Mouse (Mus musculus): ENCODE results near the gene Gjc2. TPM values are rescaled to one million over a fixed set of nuclear protein-coding genes. Genes with fewer than 3 reads are reported as not detected.

Gjc2 gene
- total RNA-seq, 1 experiment from 2014 or later: not detected

- ATAC-seq (replicated peaks in 1 of 2; ENCODE audit: insufficient read depth in 1 of 2, low FRiP score in 2 of 2, low TSS enrichment in 1 of 2, low read depth in 1 of 2, poor library complexity in 2 of 2, severe bottlenecking in 2 of 2): no peak
Observed at GRCm38 (mm10) chr11:59170549-59170948, 12.5 kb downstream of the Gjc2 start.

DNA sequence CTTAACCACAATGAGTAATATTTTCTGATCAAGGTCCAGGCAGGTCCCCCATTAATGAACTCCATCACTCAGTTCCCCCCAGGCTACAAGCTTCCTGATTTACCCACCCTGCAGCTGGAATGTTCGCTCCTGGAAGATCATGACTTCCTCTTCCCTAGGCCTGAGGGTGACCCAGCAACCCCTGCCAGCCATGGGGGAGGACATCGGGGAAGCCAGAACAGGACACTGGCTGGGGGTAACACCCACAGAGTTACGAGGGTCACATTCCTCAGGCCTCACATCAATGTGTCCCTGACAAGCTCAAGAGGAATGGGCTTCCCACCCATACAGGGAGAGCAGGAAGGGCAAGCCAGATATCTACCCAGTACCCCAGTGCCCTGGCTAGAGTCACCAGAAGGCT, 13.2 kb downstream of the Gjc2 start:
- no peak for ATAC-seq (replicated peaks in 1 of 2; ENCODE audit: insufficient read depth in 1 of 2, low FRiP score in 2 of 2, low TSS enrichment in 1 of 2, low read depth in 1 of 2, poor library complexity in 2 of 2, severe bottlenecking in 2 of 2)

DNA sequence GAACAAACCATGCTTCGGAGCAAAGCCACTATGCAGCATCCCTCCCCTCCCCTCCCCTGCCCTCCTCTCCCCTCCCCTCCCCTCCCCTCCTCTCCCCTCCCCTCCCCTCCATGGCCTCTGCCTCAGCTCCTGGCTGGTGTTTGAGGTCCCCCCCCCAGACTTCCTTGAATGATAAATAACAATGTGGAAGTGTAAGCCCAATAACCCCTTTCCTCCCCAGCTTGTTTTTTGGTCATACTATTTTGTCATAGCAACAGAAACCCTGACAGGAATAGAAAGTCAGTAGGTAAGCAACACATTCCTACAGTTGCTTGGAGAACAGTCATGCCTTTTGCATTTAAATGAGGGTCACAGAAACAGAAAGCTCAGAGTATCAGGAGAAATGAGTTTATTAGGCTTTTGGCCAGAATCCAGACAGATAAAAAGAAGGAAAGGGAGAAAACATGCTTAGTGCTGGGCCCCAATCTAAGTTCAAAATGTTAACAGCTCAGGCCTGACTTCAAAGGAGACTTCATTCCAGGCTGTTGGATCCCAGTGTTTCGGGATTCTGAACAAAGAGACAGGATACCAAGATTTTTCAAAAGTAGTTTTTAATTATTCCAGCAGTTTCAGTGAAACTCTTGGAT, 17.3 kb downstream of the Gjc2 start:
- no peak for ATAC-seq (replicated peaks in 1 of 2; ENCODE audit: insufficient read depth in 1 of 2, low FRiP score in 2 of 2, low TSS enrichment in 1 of 2, low read depth in 1 of 2, poor library complexity in 2 of 2, severe bottlenecking in 2 of 2)

GRCm38 (mm10) chr11:59164384-59164783, 18.6 kb downstream of the Gjc2 start:
- ATAC-seq (replicated peaks in 1 of 2; ENCODE audit: insufficient read depth in 1 of 2, low FRiP score in 2 of 2, low TSS enrichment in 1 of 2, low read depth in 1 of 2, poor library complexity in 2 of 2, severe bottlenecking in 2 of 2): no peak

DNA sequence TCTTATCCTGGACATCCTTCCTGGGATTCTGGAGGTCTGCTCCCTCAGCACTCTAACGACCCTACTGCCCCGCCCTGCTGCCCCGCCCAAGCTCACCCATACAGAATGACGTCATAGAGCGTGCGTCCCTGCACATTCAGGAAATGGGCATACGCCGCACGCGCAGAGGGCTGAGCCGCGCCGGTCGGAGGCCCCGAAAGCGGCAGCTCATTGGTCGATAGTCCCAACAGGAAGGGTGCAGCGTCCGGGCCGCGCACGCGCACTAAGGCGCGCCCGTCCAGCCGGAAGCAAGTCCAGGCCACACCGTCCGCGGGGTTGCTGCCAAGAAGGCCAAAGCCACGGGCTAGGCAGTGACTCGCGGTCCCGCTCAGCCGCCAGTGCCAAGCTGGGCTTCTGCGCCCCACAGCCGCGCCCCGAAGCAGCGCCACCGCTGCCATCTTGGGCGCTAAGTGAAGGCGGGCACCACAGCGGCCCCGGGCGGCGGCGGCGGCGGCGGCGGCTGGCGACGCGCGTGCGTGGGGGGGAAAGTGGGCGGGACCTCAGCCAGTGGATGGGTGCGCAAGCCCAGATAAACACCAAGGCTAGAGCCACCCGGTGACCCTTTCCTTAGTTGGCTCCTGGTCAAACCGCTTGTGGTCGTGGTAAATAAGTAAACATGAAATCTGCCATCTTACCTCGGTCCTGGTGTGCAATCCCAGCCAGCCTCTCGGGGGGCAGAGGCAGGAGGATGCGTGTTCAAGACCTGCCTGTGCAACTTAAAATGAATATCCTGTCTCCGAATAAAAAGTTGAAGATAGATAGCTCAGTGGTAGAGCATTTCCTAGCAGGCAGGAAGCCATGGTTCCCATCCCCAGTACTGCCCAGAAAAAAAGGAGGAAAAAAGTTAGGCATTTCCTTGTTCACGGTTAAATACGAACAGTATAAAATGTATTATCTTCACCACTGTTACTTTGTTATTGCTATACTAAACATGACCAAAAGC, 19.5 kb downstream of the Gjc2 start, which contains the start of gene Iba57:
Gene Iba57, minus strand, starts transcription at position 485 of the 982 bp plus-strand sequence.
- ATAC-seq (replicated peaks in 1 of 2; ENCODE audit: insufficient read depth in 1 of 2, low FRiP score in 2 of 2, low TSS enrichment in 1 of 2, low read depth in 1 of 2, poor library complexity in 2 of 2, severe bottlenecking in 2 of 2): peak; percentile 95 to 97

DNA sequence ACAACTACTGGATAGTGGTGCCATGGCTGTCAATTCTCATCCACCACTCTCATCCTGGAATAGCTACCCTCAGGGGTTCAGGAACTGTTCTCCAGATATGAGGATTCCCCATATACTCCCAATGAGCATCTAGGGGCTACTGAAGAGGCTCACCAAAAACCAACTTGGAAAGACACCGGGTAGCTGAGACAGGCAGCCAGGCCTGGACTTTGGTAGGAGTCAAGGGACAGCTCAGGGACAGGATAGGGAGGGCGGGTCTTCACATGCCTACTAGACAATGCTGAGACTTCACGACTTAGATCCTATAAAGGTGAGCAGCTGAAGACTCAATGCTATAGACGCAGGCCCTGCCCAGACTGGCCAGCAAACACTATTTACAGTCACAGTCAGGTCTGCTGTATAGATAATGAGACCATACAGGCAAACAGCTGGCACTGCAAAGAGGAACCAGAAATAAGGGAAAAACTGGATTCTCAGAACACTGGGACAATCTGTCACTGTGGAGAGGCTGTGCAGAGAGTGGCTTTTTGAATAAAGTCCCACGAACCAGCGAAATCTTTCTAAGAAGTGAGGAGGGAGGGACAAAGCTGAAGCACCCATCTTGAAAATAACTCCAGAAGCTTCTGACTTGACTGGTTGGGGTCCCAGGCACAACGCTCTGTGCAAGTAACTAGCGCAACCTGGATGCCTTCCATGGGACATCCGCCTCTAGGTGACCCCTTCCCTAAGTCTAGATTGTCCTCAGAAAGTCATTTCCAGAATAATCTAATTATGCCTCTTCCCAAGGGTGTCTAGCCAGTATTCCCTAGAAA, 20.4 kb downstream of the Gjc2 start:
- 0 out of 4 replicates have a peak, but pooled peaks have one; percentile 1 to 12 for ATAC-seq (replicated peaks in 1 of 2; ENCODE audit: insufficient read depth in 1 of 2, low FRiP score in 2 of 2, low TSS enrichment in 1 of 2, low read depth in 1 of 2, poor library complexity in 2 of 2, severe bottlenecking in 2 of 2)

DNA sequence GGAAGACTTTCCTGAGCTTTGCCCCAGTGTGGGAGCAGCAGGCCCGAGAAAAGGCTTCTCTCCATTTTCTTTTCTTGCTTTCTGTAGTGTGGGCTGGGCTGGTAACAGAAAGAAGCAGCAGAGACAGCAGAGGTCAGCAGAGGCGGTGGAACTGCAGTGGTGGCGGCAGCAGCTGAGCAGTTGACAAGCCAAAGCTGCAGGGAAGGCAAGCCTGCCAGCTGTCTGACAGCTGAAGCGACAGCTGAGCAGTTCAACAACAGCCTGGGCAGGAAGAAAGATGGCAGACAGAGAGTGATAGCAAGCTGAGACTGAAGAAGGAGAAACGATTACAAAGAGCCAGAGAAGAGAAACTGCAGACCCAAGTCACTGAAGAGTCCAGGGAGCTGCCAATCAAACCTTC, 21.6 kb downstream of the Gjc2 start:
- ATAC-seq (replicated peaks in 1 of 2; ENCODE audit: insufficient read depth in 1 of 2, low FRiP score in 2 of 2, low TSS enrichment in 1 of 2, low read depth in 1 of 2, poor library complexity in 2 of 2, severe bottlenecking in 2 of 2): no peak

GRCm38 (mm10) chr11:59159558-59159957, 23.5 kb downstream of the Gjc2 start:
- no peak for ATAC-seq (replicated peaks in 1 of 2; ENCODE audit: insufficient read depth in 1 of 2, low FRiP score in 2 of 2, low TSS enrichment in 1 of 2, low read depth in 1 of 2, poor library complexity in 2 of 2, severe bottlenecking in 2 of 2)

- ATAC-seq (replicated peaks in 1 of 2; ENCODE audit: insufficient read depth in 1 of 2, low FRiP score in 2 of 2, low TSS enrichment in 1 of 2, low read depth in 1 of 2, poor library complexity in 2 of 2, severe bottlenecking in 2 of 2): no peak
Observed at GRCm38 (mm10) chr11:59159099-59159498, 23.9 kb downstream of the Gjc2 start.

GRCm38 (mm10) chr11:59155900-59156299, 27.1 kb downstream of the Gjc2 start:
- ATAC-seq (replicated peaks in 1 of 2; ENCODE audit: insufficient read depth in 1 of 2, low FRiP score in 2 of 2, low TSS enrichment in 1 of 2, low read depth in 1 of 2, poor library complexity in 2 of 2, severe bottlenecking in 2 of 2): no peak

DNA sequence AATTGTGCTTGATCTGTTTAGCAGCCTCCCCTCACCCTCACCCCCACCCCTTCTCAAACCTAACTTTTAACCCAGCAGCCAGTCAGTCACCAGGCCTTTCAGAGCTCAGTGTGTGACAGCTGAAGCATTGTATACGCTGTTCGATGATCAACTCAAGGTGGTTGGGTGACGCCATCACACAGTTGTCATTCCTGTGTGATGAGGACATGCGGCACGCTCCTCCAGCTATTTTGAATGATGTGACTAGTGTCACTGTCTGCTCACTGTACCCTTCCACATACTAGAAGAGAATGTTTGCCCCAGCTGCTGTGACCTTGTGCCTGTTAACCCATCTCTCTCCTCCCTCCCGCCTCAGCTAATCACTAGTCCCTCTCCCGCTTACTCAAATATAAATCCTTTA, 28.8 kb downstream of the Gjc2 start:
- no peak for ATAC-seq (replicated peaks in 1 of 2; ENCODE audit: insufficient read depth in 1 of 2, low FRiP score in 2 of 2, low TSS enrichment in 1 of 2, low read depth in 1 of 2, poor library complexity in 2 of 2, severe bottlenecking in 2 of 2)

GRCm38 (mm10) chr11:59151729-59152128, 31.3 kb downstream of the Gjc2 start:
- ATAC-seq (replicated peaks in 1 of 2; ENCODE audit: insufficient read depth in 1 of 2, low FRiP score in 2 of 2, low TSS enrichment in 1 of 2, low read depth in 1 of 2, poor library complexity in 2 of 2, severe bottlenecking in 2 of 2): no peak

- no peak for ATAC-seq (replicated peaks in 1 of 2; ENCODE audit: insufficient read depth in 1 of 2, low FRiP score in 2 of 2, low TSS enrichment in 1 of 2, low read depth in 1 of 2, poor library complexity in 2 of 2, severe bottlenecking in 2 of 2)
Observed at GRCm38 (mm10) chr11:59149302-59149701, 33.7 kb downstream of the Gjc2 start.

GRCm38 (mm10) chr11:59142962-59143361, 40.1 kb downstream of the Gjc2 start:
- 0 out of 4 replicates have a peak, but pooled peaks of 1 of the 2 experiments have one; percentile 17 for ATAC-seq (replicated peaks in 1 of 2; ENCODE audit: insufficient read depth in 1 of 2, low FRiP score in 2 of 2, low TSS enrichment in 1 of 2, low read depth in 1 of 2, poor library complexity in 2 of 2, severe bottlenecking in 2 of 2)

DNA sequence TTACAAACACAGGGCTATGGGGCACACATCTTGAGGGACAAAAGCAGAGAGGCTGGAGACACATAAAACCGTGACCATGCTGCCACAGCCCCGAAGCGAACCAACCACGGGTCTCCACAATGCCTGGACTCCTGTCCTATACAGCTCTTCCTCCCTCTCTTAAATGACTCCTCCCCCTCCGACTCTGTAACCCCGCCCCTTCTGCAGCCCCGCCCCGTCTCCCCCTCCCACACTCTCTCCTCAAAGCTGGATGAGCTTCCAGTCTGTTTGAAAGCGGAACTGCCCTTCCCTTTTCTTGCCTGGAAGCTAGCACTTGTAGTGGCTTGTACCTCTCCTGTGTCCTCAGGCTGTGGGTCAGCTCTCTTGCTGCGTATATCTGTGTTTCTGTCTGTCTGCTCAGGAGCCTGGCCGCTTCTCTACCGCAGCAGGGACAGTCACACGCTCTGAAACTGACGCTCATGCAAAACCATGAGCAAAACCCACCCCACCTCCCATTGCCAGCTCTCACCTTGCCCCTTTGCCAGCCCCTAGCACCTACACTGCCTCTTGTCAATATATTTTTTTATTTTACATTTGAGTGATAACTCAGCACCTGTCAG, 41.1 kb downstream of the Gjc2 start:
- peak in 1 of 2 experiments; percentile 37; a peak in 2 of 4 replicates for ATAC-seq (replicated peaks in 1 of 2; ENCODE audit: insufficient read depth in 1 of 2, low FRiP score in 2 of 2, low TSS enrichment in 1 of 2, low read depth in 1 of 2, poor library complexity in 2 of 2, severe bottlenecking in 2 of 2)

DNA sequence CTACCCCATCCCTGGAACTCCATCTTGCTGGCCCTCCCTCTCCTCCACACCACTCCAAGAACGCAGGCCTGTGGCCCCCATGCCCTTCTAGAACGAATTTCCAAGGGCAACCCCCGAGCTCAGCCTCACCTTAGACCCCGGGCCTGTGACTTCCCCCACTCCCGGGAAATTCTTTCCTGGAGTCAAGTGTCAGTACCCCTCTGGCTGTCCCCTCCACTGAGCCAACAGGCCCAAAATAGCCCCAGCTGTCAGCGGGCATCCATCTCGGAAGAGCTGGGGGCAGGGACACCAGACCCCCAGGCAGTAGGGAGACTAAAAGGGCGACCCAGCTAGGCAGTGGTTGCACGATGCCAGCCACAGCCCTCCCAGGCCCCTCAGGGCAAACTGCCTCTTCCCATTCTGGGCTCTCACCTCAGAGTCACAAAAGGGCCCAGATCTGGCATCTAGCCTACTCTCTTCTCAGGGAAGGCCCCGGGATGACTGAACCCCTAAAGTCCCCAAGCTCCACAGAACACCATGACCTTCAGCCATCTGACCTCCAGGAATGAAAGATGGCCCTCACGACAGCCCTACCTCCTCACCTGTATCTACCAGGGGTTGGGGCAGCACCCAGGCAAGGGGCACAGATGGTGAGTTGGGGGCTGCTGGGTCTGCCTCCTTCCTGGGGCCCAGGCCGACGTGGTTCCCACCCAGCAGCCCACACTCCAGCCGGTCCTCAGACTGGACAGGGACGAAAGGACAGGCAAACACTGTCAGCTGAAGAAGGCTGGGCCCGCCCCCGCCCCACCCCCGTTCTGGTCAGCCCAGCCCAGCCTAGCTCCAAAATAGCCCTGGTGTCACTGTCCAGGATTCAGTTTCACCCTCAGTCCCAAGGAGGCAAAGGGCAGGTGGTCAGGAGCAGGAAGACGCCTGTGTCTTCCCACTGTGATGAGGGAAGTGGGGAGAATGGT, 44.2 kb downstream of the Gjc2 start:
- ATAC-seq (replicated peaks in 1 of 2; ENCODE audit: insufficient read depth in 1 of 2, low FRiP score in 2 of 2, low TSS enrichment in 1 of 2, low read depth in 1 of 2, poor library complexity in 2 of 2, severe bottlenecking in 2 of 2): no peak
